Mouse (Mus musculus) stomach, postnatal 0 days (tissue): ENCODE data around the gene Slamf8.

Experiments
- CTCF ChIP-seq: IDR thresholded peaks from 2 replicates; pipeline ENCODE4 v1.5.1; 2016; ENCODE audit warnings: antibody characterized with exemption, low read depth, mild to moderate bottlenecking, moderate library complexity
- EP300 ChIP-seq: optimal IDR thresholded peaks from 2 replicates; pipeline ENCODE3; 2016; ENCODE audit warnings: antibody characterized with exemption

DNA sequence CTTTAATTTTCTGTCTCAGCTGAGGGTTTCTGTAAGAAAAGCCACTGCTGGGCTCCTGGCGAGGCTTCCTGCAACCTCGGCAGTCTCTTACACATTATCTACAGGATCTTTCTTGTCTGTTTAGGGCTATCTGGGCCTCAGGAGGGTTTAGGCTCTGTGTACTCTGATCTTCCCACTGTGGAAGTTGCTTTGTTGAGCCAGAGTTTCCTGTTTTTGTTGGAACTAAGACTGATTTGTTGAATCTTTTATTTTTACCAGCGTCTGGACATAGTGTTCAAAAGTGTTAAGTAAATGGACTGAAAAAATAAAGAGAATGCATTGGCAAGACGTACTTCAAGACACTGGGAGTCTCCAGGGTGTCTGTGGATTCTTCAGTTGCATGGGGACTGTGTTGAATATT is 44.9 kb upstream of the Slamf8 start:
- TF ChIP-seq CTCF (no peak), EP300 (no peak)
